Mouse (Mus musculus): ENCODE results near the gene Tmem82. TPM values are rescaled to one million over a fixed set of nuclear protein-coding genes. Genes with fewer than 3 reads are reported as not detected.

The Tmem82 gene
- polyA plus RNA-seq, 1 experiment from 2014 or later: 0.50 TPM

DNA sequence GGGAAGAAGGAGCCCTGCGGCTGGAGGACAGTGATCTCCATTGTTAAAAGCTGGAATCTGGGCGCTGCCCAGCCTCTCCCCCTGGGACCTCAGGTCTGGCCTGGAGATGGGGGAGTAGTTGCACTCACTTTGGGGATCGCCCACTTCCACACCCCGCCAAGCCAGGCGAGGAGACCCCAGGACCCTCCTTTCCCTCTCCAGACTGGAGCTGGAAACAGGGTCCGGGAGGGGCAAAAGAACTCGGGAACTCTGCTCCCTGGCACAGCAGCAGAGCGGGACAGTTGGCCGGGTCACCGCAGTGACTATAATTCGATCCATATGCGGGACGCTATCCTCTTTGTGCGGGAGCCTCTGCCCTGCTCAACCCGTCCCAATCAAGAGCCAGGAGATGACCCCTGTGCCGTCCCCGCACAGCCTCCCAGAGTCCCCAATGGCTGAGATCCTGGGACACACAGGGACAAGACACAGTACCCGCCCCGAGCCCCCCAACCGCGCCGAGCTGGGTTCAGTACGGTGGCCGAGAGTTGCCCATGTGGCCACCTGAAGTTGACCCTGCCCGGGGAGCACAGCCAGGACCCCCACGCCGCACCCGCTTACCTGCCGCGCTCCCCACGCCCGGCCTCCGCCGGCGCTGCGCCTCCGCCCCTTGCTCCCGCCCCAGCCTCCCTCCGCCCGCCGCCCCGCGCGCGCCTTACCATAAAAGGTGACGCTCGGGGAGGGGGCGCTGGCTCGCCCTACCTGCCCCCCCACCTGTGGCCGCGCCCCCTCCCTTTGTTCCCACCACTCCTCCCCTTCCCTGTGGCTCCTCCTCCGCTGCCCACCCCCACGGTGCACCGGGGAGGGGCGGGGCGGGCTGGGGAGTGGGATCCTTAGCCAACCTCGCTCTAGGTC is 18.9 kb downstream of the Tmem82 start:
- DNase-seq (ENCODE audit: low spot score): peak; percentile 51

GRCm38 (mm10) chr4:141598894-141599250 is 19.6 kb downstream of the Tmem82 start:
- WGBS: 3% methylated on average over 9 of the region's 9 CpGs
- Histone ChIP-seq H3K27me3 (ENCODE audit: control insufficient read depth, insufficient read depth, low read length) (peaks cover 6% of the 10 kb centered on the region), H3K4me1 (ENCODE audit: control insufficient read depth, insufficient read depth, low read length) (peaks cover 9% of the 10 kb centered on the region), H3K9ac (ENCODE audit: low read length) (peak overlapping the region; percentile 73), H3K4me2 (ENCODE audit: low read depth) (peak overlapping the region; percentile 87), H3K4me3 (ENCODE audit: low read depth, low read length) (peak overlapping the region; percentile 51), H3K36me3 (ENCODE audit: control insufficient read depth, insufficient read depth, low read length) (no peaks in the 10 kb centered on the region), H3K9me3 (ENCODE audit: control insufficient read depth, low read length) (no peaks in the 10 kb centered on the region), H3K27ac (ENCODE audit: low read depth, low read length) (peak overlapping the region; percentile 35; the same call in 1 of the 2 replicates)
- DNase-seq (ENCODE audit: low spot score) (peak; percentile 52), ATAC-seq (ENCODE audit: insufficient read depth, low FRiP score, low TSS enrichment) (no peak; the same call in 1 of the 2 replicates)

More for the DNA sequence above, 18.9 kb downstream of the Tmem82 start:
- WGBS: under 1% methylated on average over 53 of the region's 57 CpGs
- ATAC-seq (ENCODE audit: insufficient read depth, low FRiP score, low TSS enrichment): no peak
- peaks cover 9% of the 10 kb centered on the region for H3K4me1 ChIP-seq (ENCODE audit: control insufficient read depth, insufficient read depth, low read length)
- peak overlapping the region; percentile 87 for H3K4me2 ChIP-seq (ENCODE audit: low read depth)
- peak overlapping the region; percentile 73 for H3K9ac ChIP-seq (ENCODE audit: low read length)
- peak overlapping the region; percentile 35; the same call in 1 of the 2 replicates for H3K27ac ChIP-seq (ENCODE audit: low read depth, low read length)
- no peaks in the 10 kb centered on the region for H3K9me3 ChIP-seq (ENCODE audit: control insufficient read depth, low read length)
- H3K4me3 ChIP-seq (ENCODE audit: low read depth, low read length): peak overlapping the region; percentile 51
- no peaks in the 10 kb centered on the region for H3K36me3 ChIP-seq (ENCODE audit: control insufficient read depth, insufficient read depth, low read length)
- H3K27me3 ChIP-seq (ENCODE audit: control insufficient read depth, insufficient read depth, low read length): peaks cover 6% of the 10 kb centered on the region

DNA sequence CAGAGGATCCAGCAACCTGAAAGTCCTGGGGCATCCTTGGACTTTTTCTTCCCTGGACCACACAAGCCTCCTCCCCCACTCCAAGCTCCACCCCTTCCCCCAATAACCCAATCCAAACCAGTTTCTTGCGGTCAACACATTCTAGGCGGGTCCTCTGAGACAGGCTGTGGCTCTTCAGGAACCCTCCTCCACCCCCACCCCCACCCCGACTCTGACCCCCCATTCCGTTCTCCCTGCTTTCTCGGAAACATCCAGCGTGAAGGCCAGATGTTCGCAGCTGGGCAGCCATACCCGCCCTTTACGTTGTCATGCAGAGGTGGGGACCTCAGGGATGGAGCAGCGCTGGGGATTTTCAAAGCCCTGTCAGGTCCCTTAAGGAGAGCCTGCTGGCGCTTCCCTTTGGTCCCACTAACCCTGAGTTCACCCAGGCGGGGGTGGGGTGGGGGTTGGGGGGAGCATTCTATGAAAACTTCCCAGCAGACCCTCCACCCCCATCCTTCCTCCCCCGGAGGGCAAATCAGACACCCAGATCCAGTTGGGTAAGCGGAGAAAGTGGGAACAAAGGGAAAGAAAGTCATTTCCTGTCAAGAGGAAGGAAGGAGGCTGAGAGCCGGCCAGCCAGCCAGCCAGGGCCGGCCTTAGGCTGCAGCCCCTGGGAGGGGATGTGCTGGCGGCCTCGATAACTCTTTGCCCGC is 20.1 kb downstream of the Tmem82 start:
- Histone ChIP-seq H3K4me3 (ENCODE audit: low read depth, low read length) (peak overlapping the region; percentile 51), H3K27ac (ENCODE audit: low read depth, low read length) (peak overlapping the region; percentile 35; the same call in 1 of the 2 replicates), H3K36me3 (ENCODE audit: control insufficient read depth, insufficient read depth, low read length) (no peaks in the 10 kb centered on the region), H3K9me3 (ENCODE audit: control insufficient read depth, low read length) (no peaks in the 10 kb centered on the region), H3K4me2 (ENCODE audit: low read depth) (peak overlapping the region; percentile 87), H3K27me3 (ENCODE audit: control insufficient read depth, insufficient read depth, low read length) (peaks cover 6% of the 10 kb centered on the region), H3K4me1 (ENCODE audit: control insufficient read depth, insufficient read depth, low read length) (peaks cover 9% of the 10 kb centered on the region), H3K9ac (ENCODE audit: low read length) (peak overlapping the region; percentile 73)
- under 1% methylated on average over 19 of the region's 19 CpGs for WGBS
- ATAC-seq (ENCODE audit: insufficient read depth, low FRiP score, low TSS enrichment) (peak; percentile 39; the same call in 1 of the 2 replicates), DNase-seq (ENCODE audit: low spot score) (peak; percentile 51)

DNA sequence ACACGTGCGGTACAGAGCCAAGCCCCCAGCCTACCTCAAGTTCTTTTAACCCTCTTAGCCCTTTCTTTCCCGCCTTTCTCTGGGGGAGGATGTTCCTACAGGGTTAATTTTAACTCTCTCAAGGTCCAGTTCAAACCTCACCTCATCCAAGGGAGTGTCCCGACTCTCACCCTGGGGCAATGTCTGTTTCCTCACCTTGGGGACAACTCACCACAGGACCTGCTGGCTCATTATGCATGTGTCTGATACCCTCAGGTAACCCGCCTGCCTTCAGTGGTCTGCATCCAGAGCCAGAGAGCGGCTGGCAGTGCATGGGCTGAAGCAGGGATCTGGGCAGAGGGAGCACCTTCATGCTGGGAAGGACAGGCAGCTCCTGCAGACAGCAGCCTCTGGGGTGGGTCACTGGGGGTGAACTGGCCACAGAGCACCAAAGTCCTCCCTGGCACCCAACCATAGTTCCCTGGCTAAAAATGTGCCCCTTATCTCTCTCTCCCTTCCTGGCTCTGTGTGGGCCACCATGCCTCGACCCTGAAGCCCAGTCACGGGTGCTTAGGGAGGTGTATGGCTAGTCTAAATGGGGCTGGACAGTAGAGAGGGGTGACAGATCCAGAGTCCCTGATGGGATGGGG is 21.6 kb downstream of the Tmem82 start:
- Histone ChIP-seq H3K9ac (ENCODE audit: low read length) (no peak overlapping the region), H3K4me2 (ENCODE audit: low read depth) (no peak overlapping the region), H3K36me3 (ENCODE audit: control insufficient read depth, insufficient read depth, low read length) (no peaks in the 10 kb centered on the region), H3K27me3 (ENCODE audit: control insufficient read depth, insufficient read depth, low read length) (peaks cover 6% of the 10 kb centered on the region), H3K4me3 (ENCODE audit: low read depth, low read length) (no peak overlapping the region), H3K4me1 (ENCODE audit: control insufficient read depth, insufficient read depth, low read length) (peaks cover 9% of the 10 kb centered on the region), H3K27ac (ENCODE audit: low read depth, low read length) (no peak overlapping the region), H3K9me3 (ENCODE audit: control insufficient read depth, low read length) (no peaks in the 10 kb centered on the region)
- 87% methylated on average over 8 of the region's 8 CpGs for WGBS
- DNase-seq (ENCODE audit: low spot score) (no peak), ATAC-seq (ENCODE audit: insufficient read depth, low FRiP score, low TSS enrichment) (no peak)

GRCm38 (mm10) chr4:141595605-141596268 is 22.7 kb downstream of the Tmem82 start:
- Histone ChIP-seq H3K27me3 (ENCODE audit: control insufficient read depth, insufficient read depth, low read length) (peaks cover 6% of the 10 kb centered on the region), H3K9me3 (ENCODE audit: control insufficient read depth, low read length) (no peaks in the 10 kb centered on the region), H3K4me1 (ENCODE audit: control insufficient read depth, insufficient read depth, low read length) (peaks cover 9% of the 10 kb centered on the region), H3K36me3 (ENCODE audit: control insufficient read depth, insufficient read depth, low read length) (no peaks in the 10 kb centered on the region), H3K4me3 (ENCODE audit: low read depth, low read length) (no peak overlapping the region), H3K27ac (ENCODE audit: low read depth, low read length) (no peak overlapping the region), H3K9ac (ENCODE audit: low read length) (no peak overlapping the region), H3K4me2 (ENCODE audit: low read depth) (no peak overlapping the region)
- 81% methylated on average over 9 of the region's 9 CpGs for WGBS
- DNase-seq (ENCODE audit: low spot score) (no peak), ATAC-seq (ENCODE audit: insufficient read depth, low FRiP score, low TSS enrichment) (no peak)

GRCm38 (mm10) chr4:141595138-141595537 is 23.3 kb downstream of the Tmem82 start:
- 94% methylated on average over 11 of the region's 11 CpGs for WGBS
- Histone ChIP-seq H3K4me3 (ENCODE audit: low read depth, low read length) (no peak overlapping the region), H3K27ac (ENCODE audit: low read depth, low read length) (no peak overlapping the region), H3K9me3 (ENCODE audit: control insufficient read depth, low read length) (no peaks in the 10 kb centered on the region), H3K9ac (ENCODE audit: low read length) (no peak overlapping the region), H3K4me2 (ENCODE audit: low read depth) (no peak overlapping the region), H3K27me3 (ENCODE audit: control insufficient read depth, insufficient read depth, low read length) (peaks cover 4% of the 10 kb centered on the region), H3K4me1 (ENCODE audit: control insufficient read depth, insufficient read depth, low read length) (peaks cover 9% of the 10 kb centered on the region), H3K36me3 (ENCODE audit: control insufficient read depth, insufficient read depth, low read length) (no peaks in the 10 kb centered on the region)
- no peak for DNase-seq (ENCODE audit: low spot score)
- no peak for ATAC-seq (ENCODE audit: insufficient read depth, low FRiP score, low TSS enrichment)

DNA sequence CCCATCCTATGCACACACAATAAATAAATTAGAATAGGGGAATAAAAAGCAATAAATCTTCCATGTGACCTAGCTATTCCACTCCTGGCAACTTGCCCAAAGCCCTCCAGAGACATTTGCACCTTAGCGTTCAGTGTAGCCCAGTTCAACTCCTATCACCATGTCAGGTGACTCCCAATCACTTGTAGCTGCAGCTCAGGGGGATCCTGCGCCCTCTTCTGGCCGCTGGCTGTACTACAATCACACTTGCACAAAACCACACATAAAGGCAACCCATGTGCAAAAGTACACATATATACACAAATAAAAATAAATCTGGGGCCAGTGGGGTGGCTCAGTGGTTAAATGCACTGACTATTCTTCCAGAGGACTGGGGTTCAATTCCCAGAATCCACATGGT is 26.9 kb downstream of the Tmem82 start:
- no peak overlapping the region for H3K4me2 ChIP-seq (ENCODE audit: low read depth)
- H3K9ac ChIP-seq (ENCODE audit: low read length): no peak overlapping the region
- no peak overlapping the region for H3K27ac ChIP-seq (ENCODE audit: low read depth, low read length)
- no peaks in the 10 kb centered on the region for H3K36me3 ChIP-seq (ENCODE audit: control insufficient read depth, insufficient read depth, low read length)
- no peaks in the 10 kb centered on the region for H3K9me3 ChIP-seq (ENCODE audit: control insufficient read depth, low read length)
- 27% methylated on average over 3 of the region's 3 CpGs for WGBS
- no peak for ATAC-seq (ENCODE audit: insufficient read depth, low FRiP score, low TSS enrichment)
- H3K4me1 ChIP-seq (ENCODE audit: control insufficient read depth, insufficient read depth, low read length): no peaks in the 10 kb centered on the region
- no peaks in the 10 kb centered on the region for H3K27me3 ChIP-seq (ENCODE audit: control insufficient read depth, insufficient read depth, low read length)
- peak; percentile 49 for DNase-seq (ENCODE audit: low spot score)
- H3K4me3 ChIP-seq (ENCODE audit: low read depth, low read length): no peak overlapping the region

GRCm38 (mm10) chr4:141583919-141584318 is 34.5 kb downstream of the Tmem82 start:
- DNase-seq (ENCODE audit: low spot score) (no peak), ATAC-seq (ENCODE audit: insufficient read depth, low FRiP score, low TSS enrichment) (no peak)
- no peaks in the 10 kb centered on the region for H3K9me3 ChIP-seq (ENCODE audit: control insufficient read depth, low read length)
- H3K27me3 ChIP-seq (ENCODE audit: control insufficient read depth, insufficient read depth, low read length): no peaks in the 10 kb centered on the region
- no peak overlapping the region for H3K27ac ChIP-seq (ENCODE audit: low read depth, low read length)
- no peak overlapping the region for H3K4me2 ChIP-seq (ENCODE audit: low read depth)
- H3K9ac ChIP-seq (ENCODE audit: low read length): no peak overlapping the region
- no peak overlapping the region for H3K4me3 ChIP-seq (ENCODE audit: low read depth, low read length)
- no peaks in the 10 kb centered on the region for H3K4me1 ChIP-seq (ENCODE audit: control insufficient read depth, insufficient read depth, low read length)
- 90% methylated on average over 8 of the region's 8 CpGs for WGBS
- H3K36me3 ChIP-seq (ENCODE audit: control insufficient read depth, insufficient read depth, low read length): no peaks in the 10 kb centered on the region; the same call in 1 of the 2 replicates
